Mouse (Mus musculus): ENCODE data around the gene Glce. TPM values are rescaled to one million over a fixed set of nuclear protein-coding genes. Genes with fewer than 3 reads are reported as not detected.

Gene Glce
- total and polyA plus RNA-seq, 3 experiments = 7.4 to 16.4 (median 13.1) TPM

DNA sequence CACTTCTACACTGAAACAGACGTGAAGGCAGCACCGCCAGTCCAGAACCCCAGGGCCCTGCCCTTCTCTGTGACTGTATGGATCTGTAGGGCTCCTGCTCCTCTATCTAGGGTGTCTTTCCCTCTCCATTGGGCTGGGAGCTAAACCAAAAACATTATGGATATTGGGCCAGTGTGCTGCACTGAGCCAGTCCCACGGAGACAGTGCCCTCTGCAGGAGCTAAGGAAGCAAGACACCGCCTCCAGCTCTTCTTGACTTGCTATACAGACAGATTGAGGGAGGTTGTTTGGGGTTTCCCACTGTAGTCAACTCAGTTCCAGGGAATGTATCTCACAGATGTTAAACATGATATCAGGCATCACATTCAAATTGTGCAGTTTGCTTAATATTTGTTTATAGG lies 71.7 kb downstream of the Glce start:
- Histone ChIP-seq H3K9ac (ENCODE audit: insufficient read depth, low read depth) (no peak overlapping the region), H3K36me3 (replicated peaks in 1 of 2; ENCODE audit: control insufficient read depth in 1 of 2, insufficient read depth in 1 of 2, low read length in 1 of 2) (no peaks in the 10 kb centered on the region), H3K27ac (ENCODE audit: insufficient read depth, low read depth) (no peak overlapping the region), H3K4me3 (replicated peaks in 1 of 3; ENCODE audit: low read depth in 2 of 3, low read length in 2 of 3, poor library complexity in 1 of 3) (no peak overlapping the region), H3K27me3 (replicated peaks) (no peaks in the 10 kb centered on the region), H3K4me2 (ENCODE audit: insufficient read depth, low read depth, poor library complexity, severe bottlenecking) (no peak overlapping the region), H3K4me1 (ENCODE audit: control insufficient read depth in 1 of 2, insufficient read depth in 2 of 2) (no peaks in the 10 kb centered on the region), H3K79me2 (replicated peaks; ENCODE audit: control insufficient read depth, extremely low read depth, insufficient read depth, poor library complexity, severe bottlenecking) (no peaks in the 10 kb centered on the region), H3K9me3 (replicated peaks; ENCODE audit: low read length) (no peaks in the 10 kb centered on the region)
- TF ChIP-seq CTCF (conservative IDR thresholded peaks at IDR 0.05 in 1 of 2, IDR thresholded peaks at IDR 0.05 in 1 of 2; ENCODE audit: low read depth in 2 of 2, low read length in 2 of 2) = peak; percentile 25 to 66; a peak in 3 of 4 replicates
- peak; percentile 54 for TF ChIP-seq SMC3 (IDR thresholded peaks at IDR 0.05; ENCODE audit: low read depth, low read length)
- peak; percentile 47 for TF ChIP-seq RAD21 (IDR thresholded peaks at IDR 0.05; ENCODE audit: low read depth, low read length)
- TF ChIP-seq IRF4 (IDR thresholded peaks at IDR 0.05; ENCODE audit: low read depth, low read length) = no peak
- TF ChIP-seq ELF1 (IDR thresholded peaks at IDR 0.05; ENCODE audit: low read depth, low read length) = no peak
- in situ Hi-C loops (cut with MboI; ENCODE audit: low pct_ligation_motif_present, low pct_unique_long_range_greater_than_20kb, low sequenced_read_pairs) (loop anchor here (5.0 kb wide), 1 partner anchor 192 kb away; no protein-coding TSS in a partner anchor), dilution Hi-C loops (cut with MboI; ENCODE audit: extremely low pct_ligation_motif_present, extremely low pct_unique_long_range_greater_than_20kb, low sequenced_read_pairs) (no loop called here)
- DNase-seq (ENCODE audit: extremely low read depth) = peak; percentile 27

DNA sequence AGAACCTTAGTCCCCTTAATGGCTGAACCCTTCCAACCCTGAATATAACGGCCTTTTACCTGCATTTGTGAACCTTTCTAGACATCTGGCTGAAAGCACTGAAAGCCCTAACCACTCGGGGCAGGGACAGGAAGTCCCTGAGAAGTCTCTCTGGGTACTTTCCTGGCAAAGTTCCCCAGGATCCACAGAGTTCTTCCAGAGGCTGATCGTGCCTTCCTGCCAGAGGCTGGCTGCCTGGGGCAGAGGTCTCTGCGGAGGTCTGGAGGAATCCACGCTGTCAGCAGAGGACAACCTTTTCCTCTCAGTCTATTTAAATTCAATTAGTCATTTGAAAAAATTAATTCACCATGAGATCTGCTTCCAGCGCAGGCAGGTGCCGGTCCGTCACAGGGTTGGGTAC lies 73.3 kb downstream of the Glce start:
- H3K4me2 ChIP-seq (ENCODE audit: insufficient read depth, low read depth, poor library complexity, severe bottlenecking) = no peak overlapping the region
- H3K79me2 ChIP-seq (replicated peaks; ENCODE audit: control insufficient read depth, extremely low read depth, insufficient read depth, poor library complexity, severe bottlenecking) = no peaks in the 10 kb centered on the region
- in situ Hi-C loops (cut with MboI; ENCODE audit: low pct_ligation_motif_present, low pct_unique_long_range_greater_than_20kb, low sequenced_read_pairs) (loop anchor here (25.0 kb wide), 1 partner anchor 513 kb away; no protein-coding TSS in a partner anchor), dilution Hi-C loops (cut with MboI; ENCODE audit: extremely low pct_ligation_motif_present, extremely low pct_unique_long_range_greater_than_20kb, low sequenced_read_pairs) (no loop called here)
- no peak overlapping the region for H3K9ac ChIP-seq (ENCODE audit: insufficient read depth, low read depth)
- H3K9me3 ChIP-seq (replicated peaks; ENCODE audit: low read length) = no peaks in the 10 kb centered on the region
- H3K27ac ChIP-seq (ENCODE audit: insufficient read depth, low read depth) = no peak overlapping the region
- no peaks in the 10 kb centered on the region for H3K36me3 ChIP-seq (replicated peaks in 1 of 2; ENCODE audit: control insufficient read depth in 1 of 2, insufficient read depth in 1 of 2, low read length in 1 of 2)
- no peak for DNase-seq (ENCODE audit: extremely low read depth)
- H3K4me1 ChIP-seq (ENCODE audit: control insufficient read depth in 1 of 2, insufficient read depth in 2 of 2) = no peaks in the 10 kb centered on the region
- no peak for TF ChIP-seq TBP (conservative IDR thresholded peaks at IDR 0.05; ENCODE audit: low read depth, low read length)
- no peak for TF ChIP-seq USF2 (conservative IDR thresholded peaks at IDR 0.05; ENCODE audit: low read depth, low read length)
- no peak overlapping the region for H3K4me3 ChIP-seq (replicated peaks in 1 of 3; ENCODE audit: low read depth in 2 of 3, low read length in 2 of 3, poor library complexity in 1 of 3)
- H3K27me3 ChIP-seq (replicated peaks) = no peaks in the 10 kb centered on the region

DNA sequence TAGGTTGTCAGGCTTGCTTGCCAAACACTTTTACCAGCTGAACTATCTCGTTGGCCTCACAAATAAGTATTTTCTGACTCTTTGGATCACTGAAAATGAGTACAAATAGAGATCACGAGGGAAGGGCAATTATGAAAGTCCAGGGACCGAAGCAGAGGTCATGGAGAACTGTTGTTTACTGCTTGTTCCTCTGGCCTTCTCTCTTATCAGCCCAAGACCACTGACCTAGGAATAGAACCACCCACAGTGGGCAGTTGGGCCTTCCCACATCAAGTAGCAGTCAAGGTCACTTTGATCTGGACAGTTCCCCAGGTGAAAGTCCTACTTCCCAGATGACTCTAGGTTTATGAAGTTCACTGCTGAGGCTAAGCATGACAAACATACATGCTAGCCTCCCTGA lies 80.3 kb downstream of the Glce start:
- no peak overlapping the region for H3K27ac ChIP-seq (ENCODE audit: insufficient read depth, low read depth)
- in situ Hi-C loops (cut with MboI; ENCODE audit: low pct_ligation_motif_present, low pct_unique_long_range_greater_than_20kb, low sequenced_read_pairs) = loop anchor here (25.0 kb wide), 1 partner anchor 520 kb away; no protein-coding TSS in a partner anchor
- peaks cover 0 to 13% of the 10 kb centered on the region in 2 experiments; a peak in 2 of 4 replicates for H3K4me1 ChIP-seq (ENCODE audit: control insufficient read depth in 1 of 2, insufficient read depth in 2 of 2)
- no peak overlapping the region for H3K4me3 ChIP-seq (replicated peaks in 1 of 3; ENCODE audit: low read depth in 2 of 3, low read length in 2 of 3, poor library complexity in 1 of 3)
- no peak for DNase-seq (ENCODE audit: extremely low read depth)
- no peak overlapping the region for H3K4me2 ChIP-seq (ENCODE audit: insufficient read depth, low read depth, poor library complexity, severe bottlenecking)
- H3K9me3 ChIP-seq (replicated peaks; ENCODE audit: low read length) = no peaks in the 10 kb centered on the region
- TF ChIP-seq JUND (conservative IDR thresholded peaks at IDR 0.05; ENCODE audit: low read depth, low read length) = no peak
- no peak for TF ChIP-seq BHLHE40 (IDR thresholded peaks at IDR 0.05; ENCODE audit: low read depth, low read length)
- TF ChIP-seq SIN3A (IDR thresholded peaks at IDR 0.05; ENCODE audit: low read length) = no peak
- no peak for TF ChIP-seq KAT2A (IDR thresholded peaks at IDR 0.05; ENCODE audit: insufficient replicate concordance, low read length)
- TF ChIP-seq SMC3 (IDR thresholded peaks at IDR 0.05; ENCODE audit: low read depth, low read length) = no peak
- H3K9ac ChIP-seq (ENCODE audit: insufficient read depth, low read depth) = no peak overlapping the region
- no peaks in the 10 kb centered on the region for H3K79me2 ChIP-seq (replicated peaks; ENCODE audit: control insufficient read depth, extremely low read depth, insufficient read depth, poor library complexity, severe bottlenecking)
- peaks cover 10% of the 10 kb centered on the region for H3K27me3 ChIP-seq (replicated peaks)
- no peaks in the 10 kb centered on the region for H3K36me3 ChIP-seq (replicated peaks in 1 of 2; ENCODE audit: control insufficient read depth in 1 of 2, insufficient read depth in 1 of 2, low read length in 1 of 2)
- dilution Hi-C loops (cut with MboI; ENCODE audit: extremely low pct_ligation_motif_present, extremely low pct_unique_long_range_greater_than_20kb, low sequenced_read_pairs) = no loop called here
